Mouse (Mus musculus) liver, postnatal 0 days (tissue): ENCODE results near the gene Cyp2j5.

Experiments used
- CTCF ChIP-seq: sonication (generic); IDR thresholded peaks from 2 replicates; pipeline ENCODE4 v1.5.1; 2016; ENCODE audit warnings: antibody characterized with exemption, low read depth
- EP300 ChIP-seq: IDR thresholded peaks from 2 replicates; pipeline ENCODE4 v1.6.1; 2016; ENCODE audit warnings: antibody characterized with exemption, low read depth, mild to moderate bottlenecking

DNA sequence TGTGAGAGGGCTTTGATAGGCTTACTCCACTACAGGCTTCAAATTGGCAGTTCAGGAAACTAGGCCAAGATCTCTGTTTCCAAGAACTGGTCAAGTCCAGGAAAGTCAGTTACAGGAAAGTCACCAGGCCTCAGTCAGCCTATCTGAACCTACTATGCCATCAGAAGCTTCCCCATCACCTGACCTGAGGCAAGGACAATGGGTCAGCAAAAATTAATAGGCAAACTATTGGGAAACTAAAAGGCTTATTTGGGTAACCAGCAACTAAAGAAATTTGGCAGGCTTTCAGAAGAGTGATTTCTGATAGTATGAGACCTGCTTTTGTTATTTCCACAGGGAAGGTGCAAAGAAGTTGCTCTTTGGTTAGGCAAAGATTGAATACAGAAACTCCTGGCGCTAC lies 41.5 kb downstream of the Cyp2j5 start:
- TF ChIP-seq EP300 (no peak), CTCF (no peak)
